Comparison of ENCODE assay signal across 14 mouse cellular contexts in the genomic region with DNA sequence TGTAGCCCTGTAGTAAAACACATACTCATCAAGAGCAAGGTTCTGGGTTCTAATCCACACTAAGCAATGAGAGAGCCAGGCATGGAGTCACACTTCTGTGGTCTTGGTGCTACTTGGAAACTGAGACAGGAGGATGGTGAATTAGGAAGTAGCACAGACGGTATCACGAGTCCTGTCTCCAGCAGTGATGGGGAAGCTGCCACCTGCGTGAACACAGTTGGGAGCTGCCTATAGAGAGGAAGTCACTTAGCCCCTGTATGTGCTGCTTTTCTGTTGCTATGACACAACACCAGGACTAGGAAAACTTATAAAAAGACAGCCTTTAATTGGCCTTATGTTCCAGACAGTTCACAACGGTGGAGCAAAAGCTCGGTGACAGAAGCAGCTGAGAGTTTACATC.
"Had no signal": no experiment of that assay in that cellular context is flagged by ENCODE, and none has a peak within 500 bp of the region (broad histone marks: within the 10 kb centered on the region; RNA-seq: fewer than 3 reads in every experiment).

No protein-coding gene starts in this region.

- H3K4me1 ChIP-seq: intestine, embryonic 15.5 days; limb, embryonic 15.5 days; lung, embryonic 15.5 days; midbrain, embryonic 13.5 days; neural tube, embryonic 15.5 days; stomach, embryonic 15.5 days had no signal

- ATAC-seq: intestine, embryonic 15.5 days; liver, embryonic 12.5 days; midbrain, embryonic 13.5 days had no signal

- DNase-seq: kidney, adult 18-20 months; kidney, postnatal 10 days; kidney, postnatal 4 days; thymus, adult 2 months; thymus, postnatal 36 days had no signal

- H3K4me3 ChIP-seq: intestine, embryonic 15.5 days; left cerebral cortex, adult 2 months; limb, embryonic 15.5 days; liver, embryonic 12.5 days; lung, embryonic 15.5 days; midbrain, embryonic 13.5 days; neural tube, embryonic 15.5 days; stomach, embryonic 15.5 days had no signal

- H3K27ac ChIP-seq: intestine, embryonic 15.5 days; left cerebral cortex, adult 2 months; limb, embryonic 15.5 days; liver, embryonic 12.5 days; lung, embryonic 15.5 days; macrophage; midbrain, embryonic 13.5 days; neural tube, embryonic 15.5 days; stomach, embryonic 15.5 days had no signal

- H3K4me2 ChIP-seq: intestine, embryonic 15.5 days; limb, embryonic 15.5 days; liver, embryonic 12.5 days; lung, embryonic 15.5 days; midbrain, embryonic 13.5 days; neural tube, embryonic 15.5 days; stomach, embryonic 15.5 days had no signal

- H3K27me3 ChIP-seq: intestine, embryonic 15.5 days; limb, embryonic 15.5 days; lung, embryonic 15.5 days; midbrain, embryonic 13.5 days; neural tube, embryonic 15.5 days; stomach, embryonic 15.5 days had no signal

- H3K9ac ChIP-seq: intestine, embryonic 15.5 days; limb, embryonic 15.5 days; liver, embryonic 12.5 days; lung, embryonic 15.5 days; midbrain, embryonic 13.5 days; neural tube, embryonic 15.5 days; stomach, embryonic 15.5 days had no signal

- H3K36me3 ChIP-seq: intestine, embryonic 15.5 days; limb, embryonic 15.5 days; liver, embryonic 12.5 days; lung, embryonic 15.5 days; midbrain, embryonic 13.5 days; neural tube, embryonic 15.5 days; stomach, embryonic 15.5 days had no signal

- H3K9me3 ChIP-seq: intestine, embryonic 15.5 days; limb, embryonic 15.5 days; liver, embryonic 12.5 days; lung, embryonic 15.5 days; midbrain, embryonic 13.5 days; neural tube, embryonic 15.5 days; stomach, embryonic 15.5 days had no signal
